Mouse (Mus musculus) right cerebral cortex, adult 2 months (tissue): ENCODE measurements around the gene Eif2b4.
A peak's percentile ranks its signal among the peaks of the same experiment; 100 is the strongest.

Experiments used
- DNase-seq, 2 experiments: peaks; one replicate each; pipeline ENCODE4 v3.0.0; 2021 to 2022; ENCODE audit warnings: low spot score in 2 of 2

Eif2b4 gene

GRCm38 (mm10) chr5:31199893-31200292 lies 6.7 kb upstream of the Eif2b4 start:
- no peak for DNase-seq

GRCm38 (mm10) chr5:31199321-31199892 lies 6.2 kb upstream of the Eif2b4 start:
- DNase-seq, result no peak

- DNase-seq, result no peak
Observed at GRCm38 (mm10) chr5:31198616-31199320, 5.5 kb upstream of the Eif2b4 start.

GRCm38 (mm10) chr5:31198170-31198569 lies 4.9 kb upstream of the Eif2b4 start:
- no peak for DNase-seq

- DNase-seq, result no peak
Observed at GRCm38 (mm10) chr5:31197072-31197471, 3.8 kb upstream of the Eif2b4 start.

GRCm38 (mm10) chr5:31196207-31196606 lies 3.0 kb upstream of the Eif2b4 start:
- DNase-seq, result no peak

GRCm38 (mm10) chr5:31195671-31196070 lies 2.4 kb upstream of the Eif2b4 start:
- DNase-seq, result no peak

GRCm38 (mm10) chr5:31194486-31195485 lies 1.6 kb upstream of the Eif2b4 start:
- DNase-seq, result no peak

GRCm38 (mm10) chr5:31193631-31194281 lies 526 bp upstream of the Eif2b4 start:
- no peak for DNase-seq

- DNase-seq, result no peak
Observed at GRCm38 (mm10) chr5:31192045-31192938, 938 bp downstream of the Eif2b4 start.

GRCm38 (mm10) chr5:31190201-31190600 lies 3.0 kb downstream of the Eif2b4 start:
- no peak for DNase-seq

GRCm38 (mm10) chr5:31188223-31188840 lies 4.9 kb downstream of the Eif2b4 start:
- DNase-seq, result no peak

- DNase-seq, result no peak
Observed at GRCm38 (mm10) chr5:31183678-31184077, 9.6 kb downstream of the Eif2b4 start.

GRCm38 (mm10) chr5:31181183-31181770 lies 12.0 kb downstream of the Eif2b4 start:
- DNase-seq, result no peak

- DNase-seq, result peak; percentile 98
Observed at GRCm38 (mm10) chr5:31179766-31180630, 13.2 kb downstream of the Eif2b4 start, which contains the start of the genes Gm29609 and Gtf3c2. Gene Gm29609, minus strand, starts transcription at chr5:31179911. Gene Gtf3c2, minus strand, starts transcription at chr5:31180144.

GRCm38 (mm10) chr5:31179301-31179765 lies 13.9 kb downstream of the Eif2b4 start:
- DNase-seq, result no peak

- no peak for DNase-seq
Observed at GRCm38 (mm10) chr5:31168630-31169029, 24.6 kb downstream of the Eif2b4 start.

GRCm38 (mm10) chr5:31164878-31165277 lies 28.4 kb downstream of the Eif2b4 start:
- no peak for DNase-seq

- DNase-seq, result no peak
Observed at GRCm38 (mm10) chr5:31162462-31162861, 30.8 kb downstream of the Eif2b4 start.
